Mouse (Mus musculus) adrenal gland, adult 8-10 months (tissue): ENCODE data around the gene Gli1. TPM values are rescaled to one million over a fixed set of nuclear protein-coding genes. Genes with fewer than 3 reads are reported as not detected.

Experiments
- DNase-seq: peaks from one replicate; pipeline ENCODE4 v3.0.0; 2022
- total RNA-seq, 4 experiments: library from RNA; stranded (reverse); gene quantifications; 2 replicates each; pipeline ENCODE4 v1.2.4; 2022

Gene Gli1
- total RNA-seq, 4 experiments from 2014 or later, result 4.4 to 6.4 (median 5.2) TPM

DNA sequence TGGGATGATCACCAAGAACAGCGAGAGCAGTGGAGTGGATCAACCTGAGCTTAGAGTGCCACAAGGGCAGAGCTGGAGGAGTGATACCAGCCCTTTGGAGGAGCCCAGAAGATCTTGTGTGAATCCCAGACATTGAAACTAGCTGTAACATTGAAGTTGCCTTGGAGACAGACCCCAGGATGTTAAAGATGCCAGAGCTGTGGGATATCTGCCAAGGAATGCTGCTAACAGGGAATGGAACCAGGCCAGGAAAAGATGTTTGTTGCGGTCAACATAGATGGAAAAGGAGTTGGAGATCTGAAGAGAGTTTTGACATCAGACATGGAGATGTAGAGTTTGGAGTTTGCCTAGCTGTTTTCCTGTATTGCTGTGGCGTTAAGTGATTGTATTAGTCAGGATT, 4.4 kb upstream of the Gli1 start:
- no peak for DNase-seq

- DNase-seq, result no peak
Measured at GRCm38 (mm10) chr10:127343029-127343428, 1.3 kb upstream of the Gli1 start.

DNA sequence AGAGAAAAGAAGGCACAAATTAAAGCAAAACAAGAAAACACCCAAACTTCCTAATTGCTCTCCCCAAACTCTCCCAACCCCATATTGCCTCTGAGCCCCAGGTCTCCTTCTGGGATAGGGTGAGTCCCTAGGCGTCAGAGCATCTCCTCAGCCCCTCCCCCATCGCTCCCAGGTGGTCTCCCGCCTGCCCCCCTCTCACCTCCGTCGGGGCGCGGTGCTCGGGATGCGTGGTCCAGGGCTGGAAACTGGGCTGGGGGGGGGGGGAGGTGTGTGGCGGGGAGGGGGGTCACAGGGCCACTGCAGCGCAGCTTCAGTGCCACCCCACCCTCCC, 449 bp downstream of the Gli1 start:
- no peak for DNase-seq

DNA sequence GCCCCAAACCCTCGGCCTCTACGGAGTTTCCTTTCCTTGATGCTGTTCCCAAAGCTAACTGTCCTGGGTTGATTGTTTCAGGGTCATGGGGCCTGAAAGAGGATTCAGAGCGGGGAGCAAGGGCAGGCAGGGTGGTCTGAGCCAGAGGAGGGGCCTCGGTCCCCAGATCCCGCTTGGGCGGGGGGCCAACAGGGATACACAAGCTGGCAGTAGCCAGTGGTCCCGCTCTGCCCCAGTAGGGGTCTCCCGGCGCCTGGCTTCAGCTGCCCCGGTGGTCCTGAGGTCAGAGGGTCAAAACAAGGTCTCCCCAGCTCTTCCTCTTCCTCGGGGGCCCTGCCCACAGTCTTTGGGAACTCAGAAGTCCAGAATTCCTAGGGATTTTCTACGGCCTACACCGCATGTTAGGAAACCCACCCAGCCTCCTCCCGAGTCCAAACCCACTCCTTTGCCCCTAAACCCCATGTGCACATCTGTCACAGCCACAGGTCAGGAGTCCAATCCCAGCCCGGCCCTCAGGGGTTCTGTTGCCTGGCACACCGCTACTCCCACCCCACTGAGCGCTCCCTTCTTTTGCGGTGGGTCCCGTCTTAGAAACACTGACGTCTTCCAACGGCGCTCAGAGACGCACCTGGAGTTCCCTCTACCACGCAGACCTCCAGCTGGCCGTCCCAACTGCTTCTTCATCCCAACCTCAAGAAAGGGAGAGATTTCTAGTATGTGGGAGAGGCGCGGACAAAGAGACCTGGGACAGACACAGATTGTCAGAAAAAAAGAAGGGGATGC, 1.0 kb downstream of the Gli1 start:
- no peak for DNase-seq

- DNase-seq, result no peak
Measured at GRCm38 (mm10) chr10:127339683-127340576, 1.8 kb downstream of the Gli1 start.

DNA sequence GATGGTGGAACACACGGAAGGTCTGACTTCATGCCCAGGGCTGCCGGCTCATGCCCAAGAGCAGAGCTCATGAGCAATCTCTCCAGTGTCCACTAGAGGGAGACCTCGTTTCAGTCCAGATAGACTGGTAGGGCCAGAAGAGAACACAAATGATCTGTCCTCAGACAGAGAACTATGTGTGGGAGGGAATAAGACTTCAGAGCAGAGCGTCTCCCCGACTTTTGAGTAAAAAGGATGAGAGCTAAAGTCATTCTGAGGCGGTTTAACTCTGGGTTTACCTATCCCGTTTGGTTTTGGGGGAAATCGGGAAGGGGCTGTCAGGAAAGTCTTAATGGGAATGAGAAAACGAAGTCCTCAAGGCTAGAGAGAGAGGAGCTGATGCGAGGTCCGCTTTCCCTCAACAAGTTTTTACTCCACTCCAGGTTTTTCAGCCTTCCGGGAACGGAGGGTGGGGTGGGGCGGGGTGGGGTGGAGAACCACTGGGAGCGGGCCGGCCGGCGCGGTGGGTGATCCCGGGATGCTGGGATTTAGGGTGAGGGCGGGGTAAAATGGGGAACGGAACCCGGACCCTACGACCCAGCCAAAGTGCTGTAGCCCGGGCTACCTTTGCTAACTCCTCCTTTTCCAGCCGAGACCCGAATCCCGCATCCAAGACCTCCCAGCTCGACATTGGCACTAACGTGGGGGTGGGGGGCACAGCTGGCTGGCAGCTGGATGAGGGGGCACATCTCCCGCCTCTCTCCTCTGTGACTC, 2.7 kb downstream of the Gli1 start:
- DNase-seq, result peak; percentile 80

- DNase-seq, result no peak
Measured at GRCm38 (mm10) chr10:127337536-127338099, 4.2 kb downstream of the Gli1 start.

GRCm38 (mm10) chr10:127336952-127337351, 4.8 kb downstream of the Gli1 start:
- DNase-seq, result no peak

- DNase-seq, result no peak
Measured at GRCm38 (mm10) chr10:127335271-127335670, 6.5 kb downstream of the Gli1 start.

DNA sequence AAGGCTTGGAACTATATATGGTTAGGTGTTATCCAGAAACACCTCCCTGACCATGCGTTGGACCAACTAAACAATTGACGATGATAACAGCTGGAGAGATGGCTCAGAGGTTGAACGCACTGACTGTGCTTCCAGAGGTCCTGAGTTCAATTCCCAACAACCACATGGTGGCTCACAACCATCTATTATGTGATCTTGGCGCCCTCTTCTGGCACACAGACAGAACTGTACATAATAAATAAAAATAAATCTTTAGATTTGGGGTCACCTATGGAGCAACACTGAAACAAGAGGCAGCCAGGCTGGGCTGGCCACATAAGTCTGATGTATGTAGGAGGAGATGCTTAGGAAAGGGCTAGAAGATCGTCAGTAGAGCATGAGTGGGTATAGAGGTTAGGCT, 8.6 kb downstream of the Gli1 start:
- DNase-seq, result no peak

DNA sequence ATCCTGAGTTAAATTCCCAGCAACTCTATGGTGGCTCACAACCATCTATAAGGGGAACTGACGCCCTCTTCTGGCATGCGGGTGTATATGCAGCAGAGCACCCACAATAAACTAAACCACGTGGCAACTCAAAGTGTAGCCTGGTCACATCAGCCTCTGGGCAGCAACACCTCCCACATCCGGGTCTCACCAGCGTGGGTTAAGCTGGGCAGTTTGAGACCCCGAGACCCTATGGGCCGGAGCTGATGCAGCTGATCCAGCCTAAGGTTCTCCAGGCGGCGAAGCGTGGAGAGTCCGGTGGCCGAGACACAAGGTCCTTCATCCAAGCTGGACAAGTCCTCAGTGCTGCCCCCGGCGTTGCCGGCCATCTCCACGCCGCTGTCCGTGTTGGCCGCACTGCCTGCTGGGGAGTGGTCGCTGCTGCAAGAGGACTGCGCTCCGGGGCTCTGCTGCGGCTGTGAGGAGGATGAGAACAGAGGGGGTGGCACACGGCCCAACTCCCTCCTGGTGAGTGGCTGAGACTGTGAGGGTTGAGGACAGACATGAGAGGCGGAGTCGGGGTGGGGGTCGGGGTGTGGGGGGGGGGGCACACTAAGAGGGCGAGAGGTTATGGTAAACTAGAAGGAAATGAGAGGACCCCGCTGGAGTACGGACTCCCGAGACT, 9.4 kb downstream of the Gli1 start:
- DNase-seq, result no peak

- no peak for DNase-seq
Measured at GRCm38 (mm10) chr10:127330212-127330611, 11.6 kb downstream of the Gli1 start.

- no peak for DNase-seq
Measured at GRCm38 (mm10) chr10:127327461-127328145, 14.2 kb downstream of the Gli1 start.

DNA sequence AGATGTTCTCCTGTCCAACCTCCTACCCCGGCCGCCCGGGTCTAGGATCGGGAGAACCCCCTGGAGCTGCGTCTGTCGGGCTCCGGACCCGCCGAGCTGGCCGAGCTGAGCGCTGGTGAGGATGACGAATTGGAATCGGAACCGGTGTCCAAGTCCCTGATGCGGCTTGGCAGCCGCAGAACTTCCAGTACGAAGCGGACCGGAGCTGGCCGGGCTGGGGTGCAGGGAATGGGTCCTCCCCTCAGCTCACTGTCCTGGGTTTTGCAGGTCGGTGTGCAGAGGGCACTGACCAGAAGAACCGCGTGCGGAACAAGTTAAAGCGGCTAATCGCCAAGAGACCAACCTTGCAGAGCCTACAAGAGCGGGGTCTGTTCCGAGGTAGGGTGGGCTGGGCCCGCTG, 14.9 kb downstream of the Gli1 start:
- DNase-seq, result no peak

- DNase-seq, result no peak
Measured at GRCm38 (mm10) chr10:127326017-127326801, 15.6 kb downstream of the Gli1 start.

DNA sequence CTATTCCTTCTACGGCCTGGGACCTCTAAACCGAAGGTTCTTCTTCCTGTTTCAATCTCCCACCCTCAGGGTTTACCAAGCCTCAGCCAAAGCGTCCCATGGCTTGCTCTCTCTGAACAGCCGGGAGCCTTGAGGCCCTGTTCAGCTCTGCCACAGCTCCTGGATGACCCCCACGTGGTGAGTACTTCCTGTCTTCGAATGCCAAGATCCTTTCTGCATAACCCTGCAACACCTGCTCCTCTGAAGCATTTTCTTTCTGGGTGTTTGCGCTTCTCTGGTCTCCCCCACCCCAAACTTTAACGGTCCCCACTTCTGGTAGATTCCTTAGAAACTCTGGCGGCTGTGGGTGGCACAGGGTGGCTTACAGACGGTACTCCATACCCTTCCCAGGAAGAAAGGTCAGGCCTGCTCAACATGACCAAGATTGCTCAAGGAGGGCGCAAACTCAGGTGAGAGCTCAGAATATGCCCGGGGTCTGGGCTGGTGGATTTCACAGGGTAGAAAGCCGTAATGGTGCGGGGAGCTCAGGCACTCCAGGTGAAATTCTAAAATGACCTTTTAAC, 16.2 kb downstream of the Gli1 start:
- no peak for DNase-seq

DNA sequence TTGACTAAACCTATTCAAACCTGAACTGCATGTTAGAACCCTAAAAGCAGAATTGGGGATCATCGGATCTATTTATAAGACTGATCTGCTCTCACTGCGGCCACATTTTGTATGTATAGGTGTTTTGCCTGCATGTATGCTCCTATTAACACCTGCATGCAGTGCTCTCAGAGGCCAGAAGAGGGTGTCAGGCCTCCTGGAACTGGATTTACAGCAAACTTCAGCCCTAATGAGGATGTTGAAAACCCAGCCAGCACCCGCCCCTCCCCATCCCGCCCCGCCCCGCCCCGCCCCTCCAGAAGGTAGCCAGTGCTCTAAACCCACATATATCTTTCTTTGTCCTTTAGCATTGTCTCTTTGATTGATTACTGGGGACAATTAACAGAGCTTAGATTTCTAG, 17.3 kb downstream of the Gli1 start:
- DNase-seq, result no peak

DNA sequence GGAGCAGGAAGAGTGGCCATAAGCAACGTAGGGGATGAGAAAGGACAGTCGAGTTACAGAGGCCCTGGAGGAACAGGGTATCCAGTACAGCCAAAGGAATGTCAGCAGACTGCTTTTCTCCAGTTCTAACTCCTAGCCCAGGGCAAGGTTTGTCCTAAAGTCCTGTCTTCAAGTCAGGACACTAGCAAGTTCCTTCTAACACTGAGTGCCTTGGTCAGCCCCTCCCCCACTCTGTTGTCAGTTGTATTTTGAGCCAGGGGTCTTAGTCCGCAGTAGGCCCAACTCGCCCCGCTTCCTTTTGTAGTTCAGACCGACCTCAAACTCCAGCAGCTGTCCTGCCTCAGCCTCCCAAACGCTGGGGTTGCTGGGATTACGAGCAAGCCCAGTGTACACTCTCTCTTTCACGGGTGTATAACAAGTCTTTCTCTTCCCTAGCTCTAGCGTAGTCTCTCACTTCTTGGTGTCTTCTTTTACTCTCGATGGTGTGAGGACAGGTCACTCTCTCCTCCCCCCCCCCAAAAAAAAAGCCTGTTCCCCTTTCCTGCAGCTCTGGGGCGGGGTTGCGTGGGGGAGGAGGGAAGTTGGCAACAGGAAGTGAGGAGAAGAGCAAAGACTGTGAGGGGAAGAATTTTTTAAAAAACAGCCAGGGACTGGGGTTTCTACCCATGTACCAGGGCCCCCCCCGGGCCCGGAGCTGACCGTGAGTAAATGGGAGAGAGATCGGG, 18.5 kb downstream of the Gli1 start:
- DNase-seq, result no peak

GRCm38 (mm10) chr10:127322669-127323068, 19.1 kb downstream of the Gli1 start:
- DNase-seq, result no peak

GRCm38 (mm10) chr10:127322178-127322577, 19.6 kb downstream of the Gli1 start:
- DNase-seq, result no peak
